Mouse (Mus musculus): ENCODE results near the gene Neo1.

GRCm38 (mm10) chr9:58989255-58989928 is 46.8 kb downstream of the Neo1 start:
- TF ChIP-seq CTCF (IDR thresholded peaks at IDR 0.05) (no peak), EP300 (IDR thresholded peaks at IDR 0.05) (no peak)
